Mouse (Mus musculus): Measurements from ENCODE around the gene Ecel1. TPM values are rescaled to one million over a fixed set of nuclear protein-coding genes. Genes with fewer than 3 reads are reported as not detected.

Ecel1 gene
- total and polyA plus RNA-seq, 3 experiments = 0.31 TPM; not detected in 2

DNA sequence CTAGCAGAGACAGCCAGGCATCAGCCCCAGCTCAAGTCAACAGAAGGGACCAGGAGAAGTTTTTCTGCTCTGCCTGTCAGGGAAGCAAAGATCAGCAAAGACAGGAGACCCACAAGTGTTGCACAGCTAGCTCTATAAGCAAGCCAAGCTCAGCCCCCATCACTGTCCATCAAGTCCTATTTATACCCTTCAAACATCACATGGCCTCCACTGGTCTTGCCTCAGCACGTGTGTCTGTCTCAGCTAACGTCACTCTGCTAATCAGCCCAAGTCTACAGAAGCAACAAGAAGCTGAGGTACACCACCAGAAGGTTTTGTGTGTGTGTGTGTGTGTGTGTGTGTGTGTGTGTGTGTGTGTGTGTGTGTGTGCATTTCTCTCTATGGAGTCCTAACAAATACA lies 44.5 kb upstream of the Ecel1 start:
- 18% methylated on average over 2 of the region's 2 CpGs for WGBS
- TF ChIP-seq CTCF (IDR thresholded peaks at IDR 0.05) = no peak
- no peak for TF ChIP-seq EP300 (IDR thresholded peaks at IDR 0.05; ENCODE audit: insufficient read depth, low read depth, low read length)
- no peak for TF ChIP-seq POLR2A (IDR thresholded peaks at IDR 0.05; ENCODE audit: insufficient read depth, low read depth, low read length)
- intact Hi-C loops (cut with DNase I) = no loop called here

DNA sequence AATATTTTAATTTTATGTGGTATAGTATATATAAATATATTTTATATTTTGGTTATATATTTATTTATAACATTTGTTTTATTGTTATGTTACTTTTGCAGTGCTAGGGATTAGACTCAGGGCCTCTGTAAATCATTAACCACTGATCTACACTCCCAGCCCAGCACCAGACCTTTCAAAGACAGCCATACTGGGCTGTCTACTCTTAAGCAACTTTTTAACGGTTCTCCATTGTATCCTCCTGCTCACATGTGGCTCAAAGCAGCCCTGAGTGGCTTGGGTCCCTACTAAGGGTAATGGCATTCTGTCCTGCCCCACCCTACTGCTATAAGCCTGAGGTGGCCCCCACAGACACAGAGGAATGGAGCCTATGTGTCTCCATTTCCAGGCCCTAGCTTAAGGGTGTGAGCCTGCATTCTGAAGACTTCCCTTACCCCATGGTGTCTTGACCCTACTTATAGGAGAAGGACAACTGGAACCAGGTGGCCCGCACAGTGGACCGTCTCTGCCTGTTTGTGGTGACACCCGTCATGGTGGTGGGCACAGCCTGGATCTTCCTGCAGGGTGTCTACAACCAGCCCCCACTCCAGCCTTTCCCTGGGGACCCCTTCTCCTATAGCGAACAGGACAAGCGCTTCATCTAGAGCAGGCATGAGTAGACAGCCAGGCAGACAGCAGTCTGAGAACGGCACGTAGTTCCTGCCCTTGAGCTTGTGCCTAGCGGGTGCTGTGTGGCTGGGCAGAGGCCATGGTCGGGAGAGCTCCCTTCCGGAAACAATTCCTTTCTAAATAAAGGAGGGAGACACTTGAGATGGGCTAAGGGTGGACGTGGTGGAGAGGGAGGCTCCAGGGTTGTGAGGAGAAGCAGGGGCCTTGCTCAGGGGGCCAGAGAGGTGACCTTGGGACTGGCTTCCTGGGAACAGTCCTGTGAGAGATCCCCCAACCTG lies 42.1 kb upstream of the Ecel1 start:
- Histone ChIP-seq H3K4me3 (no peak overlapping the region), H3K4me1 (ENCODE audit: control insufficient read depth, insufficient read depth, low read length) (no peaks in the 10 kb centered on the region), H3K9ac (ENCODE audit: low read depth, low read length) (no peak overlapping the region), H3K27ac (no peak overlapping the region), H3K79me2 (replicated peaks; ENCODE audit: control insufficient read depth, insufficient read depth, low read length) (no peaks in the 10 kb centered on the region), H3K36me3 (ENCODE audit: control insufficient read depth, insufficient read depth, low read length) (no peaks in the 10 kb centered on the region), H3K27me3 (ENCODE audit: control insufficient read depth, insufficient read depth, low read length) (no peaks in the 10 kb centered on the region)
- no peak for DNase-seq
- 60% methylated on average over 12 of the region's 12 CpGs for WGBS
- TF ChIP-seq POLR2A (IDR thresholded peaks at IDR 0.05; ENCODE audit: insufficient read depth, low read depth, low read length) (no peak), CTCF (IDR thresholded peaks at IDR 0.05) (no peak), EP300 (IDR thresholded peaks at IDR 0.05; ENCODE audit: insufficient read depth, low read depth, low read length) (no peak)
- intact Hi-C loops (cut with DNase I) = no loop called here

More for the DNA sequence above, 44.5 kb upstream of the Ecel1 start:
- DNase-seq = no peak
- Histone ChIP-seq H3K79me2 (replicated peaks; ENCODE audit: control insufficient read depth, insufficient read depth, low read length) (no peaks in the 10 kb centered on the region), H3K36me3 (ENCODE audit: control insufficient read depth, insufficient read depth, low read length) (no peaks in the 10 kb centered on the region), H3K27me3 (ENCODE audit: control insufficient read depth, insufficient read depth, low read length) (no peaks in the 10 kb centered on the region), H3K4me3 (no peak overlapping the region), H3K4me1 (ENCODE audit: control insufficient read depth, insufficient read depth, low read length) (no peaks in the 10 kb centered on the region), H3K27ac (no peak overlapping the region), H3K9ac (ENCODE audit: low read depth, low read length) (no peak overlapping the region)

DNA sequence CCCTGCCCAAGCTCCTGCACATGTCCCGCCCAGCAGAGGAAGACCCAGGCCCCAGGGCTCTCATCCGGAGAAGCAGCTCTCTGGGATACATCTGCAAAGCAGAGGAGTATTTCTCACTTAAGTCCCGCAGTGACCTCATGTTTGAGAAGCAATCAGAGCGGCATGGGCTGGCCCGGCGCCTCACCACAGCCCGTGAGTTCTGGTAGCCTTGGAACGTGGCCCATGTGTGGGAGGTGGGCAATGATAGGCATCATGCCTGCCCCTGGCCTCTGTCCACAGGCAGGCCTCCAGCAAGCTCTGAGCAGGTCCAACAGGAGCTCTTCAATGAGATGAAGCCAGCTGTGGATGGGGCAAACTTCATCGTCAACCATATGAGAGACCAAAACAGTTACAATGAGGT lies 41.0 kb upstream of the Ecel1 start:
- no peaks in the 10 kb centered on the region for H3K4me1 ChIP-seq (ENCODE audit: control insufficient read depth, insufficient read depth, low read length)
- no peaks in the 10 kb centered on the region for H3K79me2 ChIP-seq (replicated peaks; ENCODE audit: control insufficient read depth, insufficient read depth, low read length)
- 53% methylated on average over 9 of the region's 9 CpGs for WGBS
- H3K4me3 ChIP-seq = no peak overlapping the region
- peak in 1 of 2 experiments; percentile 23 for DNase-seq
- H3K27ac ChIP-seq = no peak overlapping the region
- H3K36me3 ChIP-seq (ENCODE audit: control insufficient read depth, insufficient read depth, low read length) = no peaks in the 10 kb centered on the region
- TF ChIP-seq CTCF (IDR thresholded peaks at IDR 0.05) = no peak
- TF ChIP-seq POLR2A (IDR thresholded peaks at IDR 0.05; ENCODE audit: insufficient read depth, low read depth, low read length) = no peak
- no peak for TF ChIP-seq EP300 (IDR thresholded peaks at IDR 0.05; ENCODE audit: insufficient read depth, low read depth, low read length)
- H3K27me3 ChIP-seq (ENCODE audit: control insufficient read depth, insufficient read depth, low read length) = no peaks in the 10 kb centered on the region
- H3K9ac ChIP-seq (ENCODE audit: low read depth, low read length) = no peak overlapping the region
- intact Hi-C loops (cut with DNase I) = no loop called here

DNA sequence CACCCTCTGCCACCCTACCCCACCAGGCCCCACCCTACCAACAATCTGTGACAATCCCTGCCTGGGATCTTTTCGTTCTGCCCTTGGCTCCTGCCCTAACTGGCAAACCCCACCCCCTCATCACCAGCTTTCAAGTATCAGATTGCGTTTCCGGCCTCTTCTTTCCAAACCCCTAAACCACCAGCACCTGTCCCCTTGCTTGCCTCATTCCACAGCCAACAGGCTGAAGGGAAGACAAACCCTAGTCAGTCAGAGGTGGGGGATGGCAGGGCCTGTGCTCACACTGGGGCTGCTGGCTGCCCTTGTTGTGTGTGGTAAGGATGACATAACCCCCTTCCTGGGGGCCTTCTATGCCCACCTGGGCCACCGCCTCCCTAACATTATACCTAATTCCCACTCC lies 34.1 kb upstream of the Ecel1 start, which contains the start of gene Chrnd:
Gene Chrnd, plus strand, starts transcription at position 179 of the 400 bp plus-strand sequence.
- WGBS = 41% methylated on average over 4 of the region's 4 CpGs
- no peak within 1 kb of the TSS for H3K27ac ChIP-seq
- intact Hi-C loops (cut with DNase I) = no loop called here
- H3K36me3 ChIP-seq (ENCODE audit: control insufficient read depth, insufficient read depth, low read length) = no peaks in the 10 kb centered on the region
- peaks cover 3% of the 10 kb centered on the region; the same call in 1 of the 2 replicates for H3K27me3 ChIP-seq (ENCODE audit: control insufficient read depth, insufficient read depth, low read length)
- no peak for DNase-seq
- no peak within 1 kb of the TSS for H3K9ac ChIP-seq (ENCODE audit: low read depth, low read length)
- no peak within 1 kb of the TSS for H3K4me3 ChIP-seq
- H3K79me2 ChIP-seq (replicated peaks; ENCODE audit: control insufficient read depth, insufficient read depth, low read length) = no peaks in the 10 kb centered on the region
- no peaks in the 10 kb centered on the region for H3K4me1 ChIP-seq (ENCODE audit: control insufficient read depth, insufficient read depth, low read length)
- TF ChIP-seq POLR2A (IDR thresholded peaks at IDR 0.05; ENCODE audit: insufficient read depth, low read depth, low read length) (no peak), CTCF (IDR thresholded peaks at IDR 0.05) (no peak), EP300 (IDR thresholded peaks at IDR 0.05; ENCODE audit: insufficient read depth, low read depth, low read length) (no peak)

DNA sequence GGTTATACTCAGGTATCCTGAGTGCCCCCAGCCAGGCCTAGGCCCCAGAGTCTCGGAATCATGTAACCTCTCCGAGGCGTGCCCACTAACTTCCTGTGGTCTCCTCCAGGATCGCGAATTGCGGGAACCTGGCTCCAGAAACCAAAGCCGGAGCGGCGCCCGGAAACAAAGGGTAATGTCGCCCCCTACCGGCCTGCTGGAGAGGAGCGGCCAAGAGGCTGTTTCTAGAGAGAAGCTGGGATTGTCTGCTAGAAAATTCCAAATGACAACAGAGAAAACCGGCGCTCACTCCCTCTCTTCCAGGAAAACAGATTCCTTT lies 30.7 kb upstream of the Ecel1 start:
- under 1% methylated on average over 15 of the region's 15 CpGs for WGBS
- H3K27ac ChIP-seq = no peak overlapping the region
- peaks cover 2% of the 10 kb centered on the region for H3K4me1 ChIP-seq (ENCODE audit: control insufficient read depth, insufficient read depth, low read length)
- no peak for TF ChIP-seq POLR2A (IDR thresholded peaks at IDR 0.05; ENCODE audit: insufficient read depth, low read depth, low read length)
- peak; percentile 96 for TF ChIP-seq CTCF (IDR thresholded peaks at IDR 0.05)
- no peak; the same call in 1 of the 2 replicates for TF ChIP-seq EP300 (IDR thresholded peaks at IDR 0.05; ENCODE audit: insufficient read depth, low read depth, low read length)
- H3K9ac ChIP-seq (ENCODE audit: low read depth, low read length) = peak overlapping the region; percentile 37
- no peaks in the 10 kb centered on the region for H3K79me2 ChIP-seq (replicated peaks; ENCODE audit: control insufficient read depth, insufficient read depth, low read length)
- DNase-seq = peak; percentile 62 to 79
- H3K4me3 ChIP-seq = peak overlapping the region; percentile 56
- intact Hi-C loops (cut with DNase I) = loop anchor here (2.0 to 10.0 kb wide), 5 partner anchors 88 to 568 kb away; no protein-coding TSS in a partner anchor
- no peaks in the 10 kb centered on the region for H3K36me3 ChIP-seq (ENCODE audit: control insufficient read depth, insufficient read depth, low read length)
- H3K27me3 ChIP-seq (ENCODE audit: control insufficient read depth, insufficient read depth, low read length) = peaks cover 5% of the 10 kb centered on the region; the same call in 1 of the 2 replicates
